Mouse (Mus musculus) liver, embryonic 11.5 days (tissue): ENCODE measurements around the gene Ntf5. TPM values are rescaled to one million over a fixed set of nuclear protein-coding genes. Genes with fewer than 3 reads are reported as not detected.

Experiments used
- ATAC-seq: fragments of 200-750 bp; cut with Nextera tagmentation; replicated peaks from 2 replicates; pipeline ENCODE4 v1.8.0; 2017; ENCODE audit warnings: moderate number of reproducible peaks, mild to moderate bottlenecking, moderate TSS enrichment, moderate library complexity; ENCODE audit not compliant: low FRiP score
- DNase-seq: peaks from one replicate; pipeline ENCODE4 v3.0.0-alpha.2; 2017; ENCODE audit warnings: low spot score
- H3K27ac ChIP-seq: fragments of 300-500 bp; sonication (generic); 2 replicates; pipeline ENCODE4 v1.5.1; 2014; ENCODE audit warnings: mild to moderate bottlenecking, low read depth, low read length, control low read depth
- H3K27me3 ChIP-seq: fragments of 300-500 bp; sonication (generic); replicated peaks from 2 replicates; pipeline ENCODE4 v1.6.1; 2014; ENCODE audit warnings: low read length, mixed read lengths; ENCODE audit not compliant: control insufficient read depth, insufficient read depth
- H3K36me3 ChIP-seq: fragments of 300-500 bp; sonication (generic); 2 replicates; pipeline ENCODE4 v1.6.1; 2014; ENCODE audit warnings: mild to moderate bottlenecking, low read length, moderate library complexity, mixed read lengths; ENCODE audit not compliant: control insufficient read depth, insufficient read depth
- H3K4me1 ChIP-seq: fragments of 300-500 bp; sonication (generic); replicated peaks from 2 replicates; pipeline ENCODE4 v1.6.1; 2014; ENCODE audit warnings: low read length, mixed read lengths; ENCODE audit not compliant: control insufficient read depth, insufficient read depth
- H3K4me2 ChIP-seq: fragments of 300-500 bp; sonication (generic); 2 replicates; pipeline ENCODE4 v1.6.1; 2014; ENCODE audit warnings: mild to moderate bottlenecking, control low read depth, moderate library complexity
- H3K4me3 ChIP-seq: fragments of 300-500 bp; sonication (generic); 2 replicates; pipeline ENCODE4 v1.5.1; 2014; ENCODE audit warnings: low read depth, low read length, control low read depth
- H3K9ac ChIP-seq: fragments of 300-500 bp; sonication (generic); 2 replicates; pipeline ENCODE4 v1.6.1; 2014; ENCODE audit warnings: low read depth, low read length, control low read depth
- H3K9me3 ChIP-seq: fragments of 300-500 bp; sonication (generic); 2 replicates; pipeline ENCODE4 v1.6.1; 2016; ENCODE audit warnings: low read length, inconsistent platforms, mixed read lengths; ENCODE audit not compliant: control insufficient read depth
- WGBS: fragments of 180-500 bp; shearing (Covaris S2); extraction: QIAGEN DNeasy Blood & Tissue Kit; methylation state at CpG from one replicate; pipeline ENCODE4 v1.1.7; 2014; 5-methylcytosine and 5-hydroxymethylcytosine counted together
- polyA plus RNA-seq: library from polyadenylated mRNA; unstranded; fragments of >200 nt; fragmentation: Nextera tagmentation; extraction: Ambion mirVana; gene quantifications from 2 replicates; pipeline ENCODE4 v1.2.1, GENCODE M21; 2014

The Ntf5 gene
- 2.0 and 2.5 TPM in 2 replicates for polyA plus RNA-seq

GRCm38 (mm10) chr7:45413113-45413863 lies at the start of gene Ntf5:
Gene Ntf5 (plus strand): TSS chr7:45413695.
- peak within 1 kb of the TSS; percentile 58 for H3K27ac ChIP-seq

DNA sequence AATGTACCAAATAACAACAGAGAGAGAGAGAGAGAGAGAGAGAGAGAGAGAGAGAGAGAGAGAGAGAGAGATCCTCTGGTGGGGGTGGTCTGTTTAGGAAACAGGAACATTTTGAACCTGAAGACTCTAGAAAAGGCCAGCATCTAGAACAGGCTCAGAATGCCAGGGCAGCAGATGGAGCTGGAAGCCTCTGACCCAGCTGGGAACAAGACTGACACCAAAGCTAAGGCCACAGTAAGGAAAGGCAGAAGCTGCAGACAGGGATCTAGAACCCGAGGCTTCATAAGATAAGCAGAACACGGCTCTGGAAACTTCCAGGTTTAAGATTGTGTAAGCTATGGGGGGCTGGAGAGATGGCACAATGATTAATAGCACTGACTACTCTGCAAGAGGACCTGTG lies 49.5 kb upstream of the Ntf5 start:
- H3K27me3 ChIP-seq = peaks cover 84% of the 10 kb centered on the region
- no peak for ATAC-seq
- 41% methylated on average over 2 of the region's 2 CpGs for WGBS
- peaks cover 22% of the 10 kb centered on the region for H3K4me1 ChIP-seq
- H3K27ac ChIP-seq = no peak overlapping the region
- no peaks in the 10 kb centered on the region for H3K36me3 ChIP-seq
- H3K9me3 ChIP-seq = no peaks in the 10 kb centered on the region
- H3K4me3 ChIP-seq = no peak overlapping the region
- no peak overlapping the region for H3K4me2 ChIP-seq
- no peak overlapping the region for H3K9ac ChIP-seq
- no peak for DNase-seq

More at GRCm38 (mm10) chr7:45413113-45413863, at the start of gene Ntf5:
- ATAC-seq (peak; percentile 39; the same call in 1 of the 2 replicates), DNase-seq (peak; percentile 53)
- Histone ChIP-seq H3K4me3 (peak within 1 kb of the TSS; percentile 60), H3K27me3 (peaks cover 98% of the 10 kb centered on the region), H3K4me1 (peaks cover 11% of the 10 kb centered on the region), H3K9me3 (no peaks in the 10 kb centered on the region), H3K9ac (peak within 1 kb of the TSS; percentile 2), H3K36me3 (no peaks in the 10 kb centered on the region), H3K4me2 (peak within 1 kb of the TSS; percentile 91)
- WGBS = 4% methylated on average over 43 of the region's 45 CpGs

DNA sequence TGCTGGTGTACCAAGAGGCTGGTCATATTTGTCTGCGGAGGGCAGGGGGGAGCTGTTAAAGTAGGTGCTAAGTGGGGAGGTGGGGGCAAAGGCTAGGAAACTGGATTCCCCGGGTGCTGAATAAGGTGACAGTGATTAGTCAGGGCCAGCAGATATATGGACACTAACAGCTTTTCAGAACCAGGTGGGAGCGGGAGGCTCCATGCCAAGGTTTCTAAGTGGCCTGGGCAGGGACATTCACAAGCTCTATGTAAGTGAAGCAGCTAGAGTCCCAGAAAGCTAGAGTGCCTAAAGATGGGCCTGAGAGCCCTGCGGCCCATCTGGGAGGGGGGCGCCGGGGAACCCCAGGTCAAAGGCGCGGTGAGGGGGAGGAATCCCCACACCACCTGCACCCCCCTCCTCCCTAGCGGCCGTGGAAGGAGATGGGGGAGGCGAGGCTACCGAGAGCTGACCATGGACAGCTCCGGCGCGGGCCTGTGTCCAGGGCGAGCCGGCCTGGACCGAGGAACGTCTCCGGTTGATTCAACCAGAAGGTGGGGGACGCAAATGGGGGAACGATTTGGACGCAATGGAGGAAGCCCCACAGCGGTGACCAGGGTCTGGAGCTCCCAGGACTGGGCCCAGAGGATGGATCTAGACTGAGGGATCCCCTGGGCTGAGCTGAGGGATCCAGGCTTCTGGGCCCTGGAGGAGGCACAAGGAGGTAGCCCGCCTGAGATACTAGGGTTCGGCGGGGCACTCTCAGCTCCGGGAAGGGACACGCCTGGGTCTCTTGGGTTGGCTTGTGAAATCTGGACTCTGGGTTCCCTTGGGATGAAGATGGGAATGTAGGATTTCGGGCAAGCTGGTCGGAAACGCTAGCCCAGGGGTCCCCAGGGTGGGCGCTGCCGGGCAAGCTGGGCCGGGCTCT lies 47.5 kb upstream of the Ntf5 start:
- Histone ChIP-seq H3K9me3 (no peaks in the 10 kb centered on the region), H3K36me3 (no peaks in the 10 kb centered on the region), H3K4me1 (peaks cover 27% of the 10 kb centered on the region), H3K4me3 (peak overlapping the region; percentile 58), H3K4me2 (peak overlapping the region; percentile 94), H3K27ac (no peak overlapping the region), H3K27me3 (peaks cover 81% of the 10 kb centered on the region), H3K9ac (peak overlapping the region; percentile 52)
- 5% methylated on average over 35 of the region's 35 CpGs for WGBS
- ATAC-seq (no peak), DNase-seq (peak; percentile 64)

GRCm38 (mm10) chr7:45366652-45367019 lies 46.9 kb upstream of the Ntf5 start, which contains the start of gene Ppfia3:
Gene Ppfia3 (minus strand): TSS chr7:45367019.
- H3K4me1 ChIP-seq = peaks cover 22% of the 10 kb centered on the region

GRCm38 (mm10) chr7:45367020-45367880 lies 46.2 kb upstream of the Ntf5 start:
- DNase-seq = peak; percentile 99
- Histone ChIP-seq H3K4me3 (peak overlapping the region; percentile 58), H3K4me1 (peaks cover 21% of the 10 kb centered on the region), H3K27me3 (peaks cover 69% of the 10 kb centered on the region), H3K4me2 (peak overlapping the region; percentile 94), H3K36me3 (no peaks in the 10 kb centered on the region), H3K9ac (peak overlapping the region; percentile 70), H3K27ac (no peak overlapping the region), H3K9me3 (no peaks in the 10 kb centered on the region)
- ATAC-seq = peak; percentile 81
- WGBS = 1% methylated on average over 70 of the region's 70 CpGs

More at GRCm38 (mm10) chr7:45366652-45367019, 46.9 kb upstream of the Ntf5 start, which contains the start of gene Ppfia3:
- DNase-seq (no peak), ATAC-seq (no peak)
- Histone ChIP-seq H3K9me3 (no peaks in the 10 kb centered on the region), H3K4me3 (peak within 1 kb of the TSS; percentile 58), H3K9ac (peak within 1 kb of the TSS; percentile 70), H3K4me2 (peak within 1 kb of the TSS; percentile 94), H3K36me3 (no peaks in the 10 kb centered on the region), H3K27me3 (peaks cover 75% of the 10 kb centered on the region), H3K27ac (no peak within 1 kb of the TSS)
- 0% methylated on average over 16 of the region's 26 CpGs for WGBS

GRCm38 (mm10) chr7:45368178-45368577 lies 45.3 kb upstream of the Ntf5 start:
- 77% methylated on average over 15 of the region's 15 CpGs for WGBS
- Histone ChIP-seq H3K27me3 (peaks cover 60% of the 10 kb centered on the region), H3K4me2 (peak overlapping the region; percentile 94), H3K4me3 (peak overlapping the region; percentile 58; the same call in 1 of the 2 replicates), H3K9me3 (no peaks in the 10 kb centered on the region), H3K36me3 (peaks cover 8% of the 10 kb centered on the region; the same call in 1 of the 2 replicates), H3K27ac (no peak overlapping the region), H3K4me1 (peaks cover 22% of the 10 kb centered on the region), H3K9ac (no peak overlapping the region)
- ATAC-seq (no peak), DNase-seq (no peak)

- Histone ChIP-seq H3K27me3 (peaks cover 50% of the 10 kb centered on the region), H3K4me1 (peaks cover 22% of the 10 kb centered on the region), H3K27ac (no peak overlapping the region), H3K9me3 (no peaks in the 10 kb centered on the region), H3K4me2 (no peak overlapping the region), H3K9ac (no peak overlapping the region), H3K36me3 (peaks cover 12% of the 10 kb centered on the region; the same call in 1 of the 2 replicates), H3K4me3 (no peak overlapping the region)
- DNase-seq = no peak
- no peak for ATAC-seq
- 66% methylated on average over 16 of the region's 16 CpGs for WGBS
Measured at GRCm38 (mm10) chr7:45369022-45369745, 44.3 kb upstream of the Ntf5 start.
